11 mouse cellular contexts compared by ENCODE assay signal in genomic region chr14:75178384-75178793, GRCm38 (mm10). TPM values are rescaled to one million over a fixed set of nuclear protein-coding genes. Genes with fewer than 3 reads are reported as not detected.
DNase-seq lines count a peak whose midpoint lies in the region; ATAC-seq and TF ChIP-seq lines count a peak whose summit lies in the region.
"Had no signal": no experiment of that assay in that cellular context is flagged by ENCODE, and none has a peak within 500 bp of the region (broad histone marks: within the 10 kb centered on the region; RNA-seq: fewer than 3 reads in every experiment).

No protein-coding gene starts in this region.

- ATAC-seq in heart, embryonic 13.5 days (ENCODE audit: extremely low read depth, insufficient number of reproducible peaks, low FRiP score, low TSS enrichment), result no peak

- DNase-seq in heart, postnatal 10 days, result no peak
- peak; percentile 62 for DNase-seq in lung, postnatal 36 days
- DNase-seq in thymus, adult 2 months, result peak; percentile 80
- DNase-seq in gastrocnemius, postnatal 4 days (ENCODE audit: low spot score in 2 of 2), result no peak
- DNase-seq in adrenal gland, adult 18-20 months (ENCODE audit: low spot score in 2 of 2), result no peak
- no peak for DNase-seq in left cerebral cortex, adult 9 months (ENCODE audit: low spot score in 2 of 2)
- DNase-seq: cerebellum, adult 8-10 months had no signal

- H3K4me3 ChIP-seq in heart, embryonic 13.5 days, result peak overlapping the region; percentile 13
- peak overlapping the region; percentile 74 for H3K4me3 ChIP-seq in erythroblast, embryonic 14.5 days (replicated peaks)
- H3K4me3 ChIP-seq in thymus, adult 2 months (ENCODE audit: control insufficient read depth, insufficient read depth, low read length), result peak overlapping the region; percentile 70
- H3K4me3 ChIP-seq: heart, embryonic 12.5 days had no signal

- no peaks in the 10 kb centered on the region for H3K27me3 ChIP-seq in heart, embryonic 13.5 days (replicated peaks)
- H3K27me3 ChIP-seq in erythroblast, embryonic 14.5 days (ENCODE audit: control insufficient read depth), result no peaks in the 10 kb centered on the region
- H3K27me3 ChIP-seq in thymus, adult 2 months (ENCODE audit: control insufficient read depth, insufficient read depth, low read length), result no peaks in the 10 kb centered on the region
- H3K27me3 ChIP-seq: heart, embryonic 12.5 days had no signal

- no peak overlapping the region for H3K27ac ChIP-seq in heart, embryonic 13.5 days (replicated peaks)
- H3K27ac ChIP-seq in thymus, adult 2 months (ENCODE audit: control insufficient read depth, insufficient read depth, low read length), result peak overlapping the region; percentile 97

- peaks cover 12% of the 10 kb centered on the region for H3K4me1 ChIP-seq in heart, embryonic 13.5 days
- H3K4me1 ChIP-seq in erythroblast, embryonic 14.5 days (ENCODE audit: control insufficient read depth), result peaks cover 33% of the 10 kb centered on the region
- peaks cover 36% of the 10 kb centered on the region for H3K4me1 ChIP-seq in thymus, adult 2 months (replicated peaks; ENCODE audit: control insufficient read depth, insufficient read depth, low read length)

- no peaks in the 10 kb centered on the region for H3K36me3 ChIP-seq in heart, embryonic 13.5 days
- no peaks in the 10 kb centered on the region for H3K36me3 ChIP-seq in erythroblast, embryonic 14.5 days (ENCODE audit: control insufficient read depth)
- no peaks in the 10 kb centered on the region for H3K36me3 ChIP-seq in thymus, adult 2 months (ENCODE audit: control insufficient read depth, insufficient read depth, low read length)
- H3K36me3 ChIP-seq: heart, embryonic 12.5 days had no signal

- H3K4me2 ChIP-seq in heart, embryonic 13.5 days, result peak overlapping the region; percentile 30; the same call in 1 of the 2 replicates
- H3K4me2 ChIP-seq: heart, embryonic 12.5 days had no signal

- intact Hi-C loops in heart, postnatal 10 days (cut with DNase I), result no loop called here

- TF ChIP-seq POLR2A in thymus, adult 2 months (IDR thresholded peaks at IDR 0.05; ENCODE audit: control insufficient read depth, extremely low read depth, insufficient read depth, low read length, poor library complexity), result peak; percentile 73; the same call in 1 of the 2 replicates

- H3K9ac ChIP-seq in heart, embryonic 13.5 days, result no peak overlapping the region
- H3K9ac ChIP-seq: heart, embryonic 12.5 days had no signal

- no peaks in the 10 kb centered on the region for H3K9me3 ChIP-seq in heart, embryonic 13.5 days
- H3K9me3 ChIP-seq in erythroblast, embryonic 14.5 days (ENCODE audit: control insufficient read depth, low read length), result no peaks in the 10 kb centered on the region
- H3K9me3 ChIP-seq: heart, embryonic 12.5 days had no signal

- TF ChIP-seq CTCF in thymus, adult 2 months (IDR thresholded peaks at IDR 0.05; ENCODE audit: borderline replicate concordance, control insufficient read depth, extremely low read depth, insufficient read depth, low read length, poor library complexity), result no peak

- WGBS in heart, embryonic 13.5 days, result 74% methylated on average over 14 of the region's 14 CpGs
- 3% methylated on average over 14 of the region's 14 CpGs for WGBS in thymus, adult 2 months

RNA-seq across cellular contexts. Expression of gene Lcp1, which starts 47.5 kb away (rescaled TPM):
- polyA plus RNA-seq in heart, embryonic 13.5 days (2015; fragmentation: Nextera tagmentation; extraction: Ambion mirVana), result 24.5 and 29.1 TPM in 2 replicates
- 10 to 100 TPM; 17.1 to 18.5 TPM for total RNA-seq in heart, postnatal 10 days (2021)
- polyA plus RNA-seq in erythroblast, embryonic 14.5 days (2012), result 0.15 and 0.19 TPM in 2 replicates
- polyA plus RNA-seq in thymus, adult 2 months (2012; rRNA removed), result 62.8 and 71.2 TPM in 2 replicates
- 10 to 100 TPM; 22.2 to 25.4 TPM for total RNA-seq in gastrocnemius, postnatal 4 days (2021)
- 10 to 100 TPM; 14.8 to 26.2 TPM for total RNA-seq in adrenal gland, adult 18-20 months (2021)

RNA-seq across cellular contexts. Expression of gene Lrrc63, which starts 47.7 kb away (rescaled TPM):
- polyA plus RNA-seq in heart, embryonic 13.5 days (2015; fragmentation: Nextera tagmentation; extraction: Ambion mirVana), result 0.11 TPM in 1 of 2 replicates, not detected in the other
- not detected for total RNA-seq in heart, postnatal 10 days (2021)
- polyA plus RNA-seq in erythroblast, embryonic 14.5 days (2012), result not detected in 2 replicates
- polyA plus RNA-seq in thymus, adult 2 months (2012; rRNA removed), result 0.04 TPM in 1 of 2 replicates, not detected in the other
- not detected for total RNA-seq in gastrocnemius, postnatal 4 days (2021)
- not detected for total RNA-seq in adrenal gland, adult 18-20 months (2021)
- total RNA-seq: left cerebral cortex, adult 8-10 months had no signal
- polyA plus RNA-seq: heart, embryonic 12.5 days had no signal

Comparison
In these comparisons a context has a peak if more than half of its experiments do, and no peak if none do; other contexts are left out.
1. H3K4me3 ChIP-seq: peak in every context shown above with its lines; median percentile 74 in erythroblast, embryonic 14.5 days; 70 in thymus, adult 2 months; 13 in heart, embryonic 13.5 days.
2. DNase-seq: peak in lung, postnatal 36 days (single experiment) and thymus, adult 2 months (single experiment); none in heart, postnatal 10 days (0 of 2), gastrocnemius, postnatal 4 days (0 of 2), adrenal gland, adult 18-20 months (0 of 2) and left cerebral cortex, adult 9 months (0 of 2).